Mouse (Mus musculus): ENCODE results near the gene Dennd6a. TPM values are rescaled to one million over a fixed set of nuclear protein-coding genes. Genes with fewer than 3 reads are reported as not detected.
"Not testable (repeated sequence)": the region's sequence is repeated elsewhere in the genome, so short reads cannot be mapped to it uniquely, and the experiment has no call there.

Dennd6a gene
- 10 to 100 TPM; 25.8 to 26.6 TPM for total RNA-seq (2021)
- long read RNA-seq, experiment 1, full-length matches to known transcripts: 36 of 42 reads
- long read RNA-seq, experiment 1, partial matches to known transcripts: 2 of 42 reads
- long read RNA-seq, experiment 1, other reads (novel, unspliced or antisense): 4 of 42 reads
- long read RNA-seq, experiment 2, full-length matches to known transcripts: 22 of 30 reads
- long read RNA-seq, experiment 2, partial matches to known transcripts: 3 of 30 reads
- long read RNA-seq, experiment 2, other reads (novel, unspliced or antisense): 5 of 30 reads

GRCm38 (mm10) chr14:26573556-26573955, at the start of gene Dennd6a:
Dennd6a (plus strand) TSS chr14:26573856.
- DNase-seq (ENCODE audit: extremely low spot score in 1 of 2, low spot score in 2 of 2); H3K27ac ChIP-seq; intact Hi-C loops (cut with DNase I); H3K4me3 ChIP-seq: not testable (repeated sequence)

- intact Hi-C loops (cut with DNase I): no loop called here
- TF ChIP-seq CTCF (IDR thresholded peaks at IDR 0.05): no peak
- Histone ChIP-seq H3K27ac (no peak overlapping the region), H3K4me3 (no peak overlapping the region)
- DNase-seq (ENCODE audit: extremely low spot score in 1 of 2, low spot score in 2 of 2): no peak
Measured at GRCm38 (mm10) chr14:26525955-26526354, 47.7 kb upstream of the Dennd6a start.

DNA sequence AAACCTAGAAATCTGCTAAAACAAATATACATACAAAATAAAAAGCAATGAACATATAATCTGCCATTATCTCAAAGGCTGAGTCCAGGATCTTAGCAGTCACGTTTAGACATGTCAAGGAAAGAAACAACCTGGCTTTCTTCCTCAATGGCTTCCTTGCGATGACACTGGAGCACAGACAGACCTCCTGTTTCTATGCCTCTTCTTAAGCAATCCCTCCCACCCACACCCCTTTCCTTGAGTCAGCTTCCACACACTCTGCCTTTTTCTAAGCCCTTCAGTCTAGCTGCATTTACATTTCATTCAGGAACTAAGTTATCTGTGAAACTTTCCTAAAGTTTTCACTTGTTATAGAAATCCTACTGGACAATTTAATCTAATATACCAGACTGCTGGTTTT, 45.4 kb upstream of the Dennd6a start:
- no peak overlapping the region for H3K27ac ChIP-seq
- H3K4me3 ChIP-seq: no peak overlapping the region
- DNase-seq (ENCODE audit: extremely low spot score in 1 of 2, low spot score in 2 of 2): no peak
- intact Hi-C loops (cut with DNase I): no loop called here
- TF ChIP-seq CTCF (IDR thresholded peaks at IDR 0.05): no peak

- intact Hi-C loops (cut with DNase I): no loop called here
- no peak for DNase-seq (ENCODE audit: extremely low spot score in 1 of 2, low spot score in 2 of 2)
- no peak overlapping the region for H3K4me3 ChIP-seq
- TF ChIP-seq CTCF (IDR thresholded peaks at IDR 0.05): no peak
- H3K27ac ChIP-seq: no peak overlapping the region
Measured at GRCm38 (mm10) chr14:26530350-26530749, 43.3 kb upstream of the Dennd6a start.

DNA sequence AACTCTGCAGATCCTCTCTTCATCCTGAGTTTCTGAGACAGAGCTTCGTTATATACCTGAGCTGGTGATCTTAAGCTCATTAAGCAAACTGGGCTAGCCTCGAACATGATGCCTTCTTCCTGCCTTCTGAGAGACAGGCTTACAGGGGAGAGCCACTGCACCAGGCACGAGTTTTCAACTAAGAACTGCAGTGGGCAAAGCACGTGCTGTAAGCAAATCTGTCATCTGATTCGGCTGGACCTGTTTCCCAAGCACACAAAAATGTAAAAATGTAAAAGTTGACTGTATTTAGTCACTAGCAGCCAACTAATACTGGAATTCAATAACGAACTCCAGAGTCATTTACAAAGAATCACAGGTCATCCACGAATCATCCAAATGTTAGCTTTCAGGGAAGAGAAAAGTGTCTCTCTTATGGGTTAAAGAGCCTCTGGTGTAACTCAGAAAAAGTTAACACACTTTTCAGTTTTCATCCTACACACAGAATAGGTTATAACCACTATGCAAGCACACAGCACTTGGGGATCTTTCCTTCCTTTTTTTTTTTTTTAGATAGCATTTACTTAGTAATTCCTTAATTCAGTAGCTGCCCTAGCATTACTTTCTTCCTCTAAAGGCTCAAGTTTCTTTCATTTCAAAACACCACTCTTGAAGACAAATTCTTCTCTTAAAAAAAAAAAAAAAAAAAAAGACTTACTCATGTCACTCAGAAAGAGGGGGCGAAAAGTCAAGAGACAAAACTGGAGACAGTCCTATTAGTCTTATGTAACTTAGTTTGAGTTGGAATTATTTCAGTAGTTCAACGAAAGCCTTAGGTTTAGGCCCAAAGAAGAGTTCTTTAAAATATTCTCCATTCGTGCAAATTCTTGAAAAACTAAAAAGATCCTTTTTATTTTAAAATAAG, 42.0 kb upstream of the Dennd6a start:
- no peak for DNase-seq (ENCODE audit: extremely low spot score in 1 of 2, low spot score in 2 of 2)
- intact Hi-C loops (cut with DNase I): loop anchor here (2.0 kb wide), 1 partner anchor 107 kb away; the partner anchor contains the start of gene Arf4
- no peak for TF ChIP-seq CTCF (IDR thresholded peaks at IDR 0.05)
- H3K27ac ChIP-seq: no peak overlapping the region
- H3K4me3 ChIP-seq: peak overlapping the region; percentile 22; the same call in 1 of the 2 replicates

GRCm38 (mm10) chr14:26532752-26533151, 40.9 kb upstream of the Dennd6a start:
- intact Hi-C loops (cut with DNase I): loop anchor here (2.0 kb wide), 1 partner anchor 106 kb away; the partner anchor contains the start of gene Arf4
- no peak for TF ChIP-seq CTCF (IDR thresholded peaks at IDR 0.05)
- DNase-seq (ENCODE audit: extremely low spot score in 1 of 2, low spot score in 2 of 2): no peak
- H3K27ac ChIP-seq: no peak overlapping the region
- peak overlapping the region; percentile 98 for H3K4me3 ChIP-seq

DNA sequence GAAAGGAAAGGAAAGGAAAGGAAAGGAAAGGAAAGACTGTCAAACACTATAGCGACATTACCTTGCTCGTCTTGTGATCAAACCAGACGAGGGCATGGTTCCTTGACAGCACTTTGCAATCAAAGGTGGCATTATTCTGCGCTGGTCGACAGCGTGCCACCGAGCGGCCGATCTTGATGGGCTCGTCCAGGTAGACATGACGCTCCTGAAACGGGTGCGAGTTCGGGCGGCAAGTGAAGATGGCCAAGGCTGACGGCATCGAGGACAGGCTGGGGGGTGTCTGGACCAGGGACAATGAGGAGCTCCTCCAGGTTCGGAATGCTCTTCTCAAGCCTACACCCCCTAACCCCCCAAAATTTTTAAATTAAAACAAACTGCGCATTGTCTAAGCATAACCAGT, 40.4 kb upstream of the Dennd6a start:
- intact Hi-C loops (cut with DNase I): loop anchor here (2.0 kb wide), 1 partner anchor 106 kb away; the partner anchor contains the start of gene Arf4
- TF ChIP-seq CTCF (IDR thresholded peaks at IDR 0.05): no peak
- no peak for DNase-seq (ENCODE audit: extremely low spot score in 1 of 2, low spot score in 2 of 2)
- no peak overlapping the region; the same call in 1 of the 2 replicates for H3K27ac ChIP-seq
- peak overlapping the region; percentile 98 for H3K4me3 ChIP-seq

DNA sequence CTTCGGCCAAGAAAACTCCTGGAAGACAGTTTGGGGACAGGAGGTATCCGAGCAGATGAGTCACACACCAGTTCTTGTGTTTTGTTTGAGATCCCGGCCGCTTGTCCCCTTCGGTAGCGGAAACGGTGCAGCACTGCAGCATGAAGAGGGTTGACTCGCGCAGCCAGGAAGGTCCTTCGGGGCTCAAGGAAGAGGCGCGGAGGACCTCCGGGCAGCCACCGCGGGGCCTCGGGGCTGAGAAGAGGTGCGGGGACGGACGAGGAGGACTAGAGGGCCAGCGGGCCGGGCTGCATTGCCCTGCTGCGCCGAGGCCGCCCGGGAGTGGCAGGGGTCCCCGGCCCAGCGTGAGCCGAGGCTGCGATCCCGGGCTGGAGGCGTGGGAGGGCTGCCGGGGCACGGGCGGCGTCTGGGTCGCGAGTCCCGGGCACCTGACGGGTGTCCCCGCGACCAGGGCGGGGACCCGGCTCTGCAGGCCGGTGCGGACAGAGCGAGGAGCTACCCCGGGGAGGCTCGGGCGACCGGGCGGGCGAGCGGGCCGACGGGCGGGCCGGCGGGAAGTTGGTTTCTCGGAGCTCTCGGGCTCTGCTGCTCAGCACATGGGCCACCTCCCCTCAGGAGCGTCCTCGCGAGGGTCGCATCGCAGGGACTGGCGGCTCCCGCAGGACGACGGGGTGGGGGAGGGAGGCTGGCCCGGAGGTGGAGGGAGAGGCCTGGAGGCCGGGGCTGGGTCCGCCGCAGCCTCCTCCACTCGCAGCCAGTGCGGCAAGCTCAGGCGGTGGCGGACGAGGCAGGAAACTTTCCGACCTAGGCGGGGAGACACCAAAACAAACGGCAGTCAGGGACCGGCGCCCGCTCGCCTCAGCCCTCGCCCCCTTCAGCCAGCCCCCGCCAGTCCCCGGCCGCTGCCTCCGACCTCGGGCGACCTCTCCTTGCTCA, 39.6 kb upstream of the Dennd6a start:
- Histone ChIP-seq H3K27ac (peak overlapping the region; percentile 96), H3K4me3 (peak overlapping the region; percentile 98)
- intact Hi-C loops (cut with DNase I): loop anchor here (1.0 to 2.0 kb wide), 3 partner anchors 43 to 105 kb away; partner anchors contain the start of gene Arf4
- no peak for TF ChIP-seq CTCF (IDR thresholded peaks at IDR 0.05)
- DNase-seq (ENCODE audit: extremely low spot score in 1 of 2, low spot score in 2 of 2): peak; percentile 27 to 43

GRCm38 (mm10) chr14:26534757-26535479, 38.7 kb upstream of the Dennd6a start, which contains the start of gene Slmap:
Slmap (minus strand) TSS chr14:26534931.
- Histone ChIP-seq H3K27ac (peak within 1 kb of the TSS; percentile 96), H3K4me3 (peak within 1 kb of the TSS; percentile 98)
- TF ChIP-seq CTCF (IDR thresholded peaks at IDR 0.05): no peak
- intact Hi-C loops (cut with DNase I): loop anchor here (1.0 to 2.0 kb wide), 2 partner anchors 44 kb away; no protein-coding TSS in a partner anchor
- peak; percentile 98 to 99 for DNase-seq (ENCODE audit: extremely low spot score in 1 of 2, low spot score in 2 of 2)

DNA sequence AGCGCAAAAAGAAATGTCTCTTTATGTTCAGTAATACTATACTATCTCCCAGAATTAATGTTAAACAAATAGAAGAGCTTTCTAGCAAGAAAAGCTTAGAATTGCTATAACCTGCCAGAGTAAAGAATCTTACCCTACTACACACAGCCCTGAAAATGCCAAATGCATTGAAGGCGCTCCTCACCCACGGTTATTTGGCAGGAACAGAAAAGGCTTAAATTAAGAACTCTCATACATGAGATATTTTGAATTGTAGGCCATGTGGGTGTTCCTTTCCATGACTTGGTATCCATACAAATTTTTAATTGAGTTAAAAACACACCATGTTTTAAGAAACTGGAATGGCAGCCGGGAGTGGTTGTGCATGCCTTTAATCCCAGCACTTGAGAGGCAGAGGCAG, 34.4 kb upstream of the Dennd6a start:
- H3K27ac ChIP-seq: no peak overlapping the region
- intact Hi-C loops (cut with DNase I): no loop called here
- TF ChIP-seq CTCF (IDR thresholded peaks at IDR 0.05): no peak
- DNase-seq (ENCODE audit: extremely low spot score in 1 of 2, low spot score in 2 of 2): no peak
- no peak overlapping the region for H3K4me3 ChIP-seq
